Mouse (Mus musculus) lung, adult 18-20 months (tissue): ENCODE data around the gene Mmrn2.
"Not testable (repeated sequence)": the region's sequence is repeated elsewhere in the genome, so short reads cannot be mapped to it uniquely, and the experiment has no call there.

Source experiments
- DNase-seq, 2 experiments: peaks; one replicate each; pipeline ENCODE4 v3.0.0; 2022; ENCODE audit warnings: mixed read lengths in 2 of 2

Gene Mmrn2

DNA sequence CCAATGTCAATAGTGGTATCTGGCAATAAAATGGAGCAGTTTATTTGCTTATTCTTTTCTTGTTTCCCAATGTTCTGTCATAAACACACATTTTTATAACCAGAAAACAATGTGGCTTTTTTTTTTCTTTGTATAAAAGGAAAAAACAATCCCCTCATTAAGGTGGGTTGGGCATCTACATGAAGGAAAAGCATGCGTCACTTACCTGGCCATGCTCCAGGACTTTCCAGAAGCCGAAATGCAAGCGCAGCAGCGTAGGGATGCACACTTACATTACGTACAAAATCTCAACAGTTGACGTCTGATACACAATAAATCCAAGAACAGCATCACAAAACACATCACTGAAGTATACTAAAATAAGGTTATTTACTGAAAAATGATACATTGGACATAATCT, 35.5 kb downstream of the Mmrn2 start:
- no peak for DNase-seq

DNA sequence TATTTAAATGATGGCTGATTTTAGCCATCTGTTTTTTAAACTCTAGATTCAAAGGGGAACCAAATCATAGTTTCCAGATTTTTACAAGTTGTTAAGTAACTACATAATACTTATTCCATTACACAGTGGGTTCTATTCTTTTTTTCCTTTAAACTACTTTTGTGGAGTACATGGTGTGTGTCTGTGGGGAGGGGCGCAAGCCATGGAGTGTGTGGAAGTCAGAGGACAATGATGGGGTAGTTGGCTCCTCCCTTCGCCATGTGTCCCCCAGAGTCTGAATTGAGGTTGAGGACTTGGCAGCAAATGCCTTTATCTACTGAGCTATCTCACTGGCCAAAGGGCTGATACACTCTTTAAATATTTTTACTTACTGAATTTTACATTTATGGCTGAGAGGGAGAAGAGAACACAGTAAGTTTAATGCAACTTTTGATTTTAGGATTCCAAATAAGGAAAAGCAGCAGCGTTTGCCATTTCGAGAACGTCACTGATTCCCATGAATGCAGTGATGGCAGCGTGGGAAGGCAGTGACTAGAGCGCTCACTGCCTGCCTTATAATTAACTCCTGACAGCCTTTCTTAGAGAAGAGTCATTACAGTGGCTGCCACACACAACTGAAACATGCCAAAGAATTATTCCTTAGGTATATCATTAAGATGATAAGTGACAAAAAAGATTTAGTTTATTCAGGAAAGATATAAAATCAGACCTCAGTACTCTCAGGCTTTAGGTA, 37.1 kb downstream of the Mmrn2 start:
- no peak for DNase-seq

DNA sequence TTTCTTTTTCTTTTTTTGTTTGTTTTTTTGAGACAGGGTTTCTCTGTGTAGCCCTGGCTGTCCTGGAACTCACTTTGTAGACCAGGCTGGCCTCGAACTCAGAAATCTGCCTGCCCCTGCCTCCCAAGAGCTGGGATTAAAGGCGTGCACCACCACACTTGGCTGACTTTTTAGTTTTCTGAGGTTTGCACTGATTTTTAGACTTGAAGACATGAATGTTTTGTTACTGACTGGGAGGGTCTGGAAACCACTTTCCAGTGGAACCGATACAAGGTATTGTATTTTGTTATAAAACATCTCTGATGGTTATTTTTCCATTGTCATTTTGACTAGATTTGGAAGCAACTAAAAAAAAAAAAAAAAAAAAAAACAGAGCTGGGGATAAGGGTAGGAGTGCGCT, 41.7 kb downstream of the Mmrn2 start:
- DNase-seq, result not testable (repeated sequence)

DNA sequence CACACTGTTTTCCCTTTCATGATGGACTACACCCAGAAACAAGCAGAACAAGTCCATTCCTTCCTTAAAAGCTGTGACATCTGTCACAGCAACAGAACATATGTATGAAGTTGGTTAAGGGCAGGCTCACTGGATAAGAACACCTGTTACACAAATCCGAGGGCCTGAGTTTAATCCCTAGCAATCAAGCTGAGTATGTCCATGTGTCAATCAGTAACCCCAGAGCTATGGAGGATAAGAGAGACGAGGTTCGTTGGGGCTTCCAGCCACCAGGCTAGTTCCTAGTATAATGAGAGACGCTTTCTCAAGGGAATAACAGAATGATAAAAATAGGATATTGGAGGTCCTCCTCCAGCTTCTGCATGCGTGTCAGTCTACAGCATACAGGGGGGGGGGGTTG, 42.2 kb downstream of the Mmrn2 start:
- DNase-seq, result no peak

DNA sequence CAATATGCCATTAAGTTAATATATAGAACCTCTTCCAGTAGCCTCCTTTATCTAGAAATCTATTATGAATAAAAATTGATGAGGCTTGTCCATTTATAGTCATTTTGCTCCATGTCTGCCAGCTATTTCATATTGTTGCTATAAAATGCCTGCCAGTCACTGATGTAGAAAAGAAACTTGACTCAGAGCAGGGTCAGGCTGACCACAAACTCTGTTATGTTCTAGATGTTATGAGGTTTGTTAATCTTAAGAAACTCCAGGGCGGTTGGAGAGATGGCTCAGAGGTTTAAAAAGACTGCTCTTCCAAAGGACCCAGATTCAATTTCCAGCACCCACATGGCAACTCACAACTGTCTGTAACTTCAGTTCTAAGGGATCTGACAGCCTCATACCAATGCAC, 45.8 kb downstream of the Mmrn2 start:
- no peak for DNase-seq

DNA sequence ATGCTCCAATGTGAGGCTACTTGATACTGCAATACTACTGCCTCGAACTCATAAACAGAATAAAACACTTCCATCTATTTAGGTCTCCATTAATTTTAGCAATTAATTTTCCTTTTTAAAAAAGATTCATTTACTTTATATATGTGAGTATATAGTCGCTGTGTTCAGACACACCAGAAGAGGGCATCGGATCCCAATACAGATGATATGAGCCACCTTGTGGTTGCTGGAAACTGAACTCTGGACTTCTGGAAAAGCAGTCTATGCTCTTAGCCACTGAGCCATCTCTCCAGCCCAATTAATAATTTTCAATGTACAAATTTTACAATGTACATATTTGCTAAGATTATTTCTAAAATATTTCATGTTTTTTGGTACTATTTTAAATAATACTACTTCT, 53.0 kb downstream of the Mmrn2 start:
- no peak for DNase-seq

DNA sequence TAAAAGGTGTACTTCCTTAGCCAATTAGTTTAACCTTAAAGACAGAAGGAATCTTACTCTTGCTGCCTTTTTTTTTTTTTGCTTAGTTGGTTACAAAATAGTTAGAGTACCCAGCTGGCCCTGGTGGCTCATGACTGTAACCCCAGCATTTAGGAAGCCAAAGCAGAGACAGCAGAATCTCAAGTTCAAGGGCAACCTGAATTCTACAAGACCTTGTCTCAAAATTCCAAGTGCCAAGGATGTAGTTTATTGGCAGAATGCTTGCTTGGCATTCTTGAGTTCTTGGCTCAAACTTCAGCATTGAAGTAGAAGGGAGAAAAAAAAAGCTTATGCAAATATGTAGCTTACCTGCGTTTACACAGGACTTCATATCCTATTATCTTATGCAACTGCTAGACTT, 53.8 kb downstream of the Mmrn2 start:
- DNase-seq, result no peak

GRCm38 (mm10) chr14:34440526-34441066, 65.3 kb downstream of the Mmrn2 start:
- no peak for DNase-seq

DNA sequence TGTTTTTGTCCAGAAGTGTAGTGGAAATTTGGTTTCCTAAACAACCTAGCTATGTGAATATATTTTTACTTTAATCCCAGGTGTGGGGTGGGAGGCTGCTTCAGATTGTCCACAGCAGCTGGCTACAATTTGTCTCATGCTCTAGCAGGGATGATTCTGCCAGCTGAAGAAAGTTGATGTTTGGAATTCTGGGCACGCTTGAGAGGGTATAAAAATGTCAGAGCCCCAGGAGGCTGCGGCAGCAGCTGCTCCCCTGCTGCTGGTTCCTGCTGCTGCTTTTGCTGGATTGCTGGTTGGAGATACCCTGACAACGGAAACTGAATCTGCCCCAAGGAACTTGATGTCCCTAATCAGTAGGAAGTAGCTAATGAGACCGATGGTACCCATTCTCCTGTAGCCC, 67.3 kb downstream of the Mmrn2 start:
- DNase-seq, result no peak

GRCm38 (mm10) chr14:34444368-34444767, 69.1 kb downstream of the Mmrn2 start:
- no peak for DNase-seq

- DNase-seq, result no peak
Measured at GRCm38 (mm10) chr14:34444924-34445323, 69.7 kb downstream of the Mmrn2 start.

DNA sequence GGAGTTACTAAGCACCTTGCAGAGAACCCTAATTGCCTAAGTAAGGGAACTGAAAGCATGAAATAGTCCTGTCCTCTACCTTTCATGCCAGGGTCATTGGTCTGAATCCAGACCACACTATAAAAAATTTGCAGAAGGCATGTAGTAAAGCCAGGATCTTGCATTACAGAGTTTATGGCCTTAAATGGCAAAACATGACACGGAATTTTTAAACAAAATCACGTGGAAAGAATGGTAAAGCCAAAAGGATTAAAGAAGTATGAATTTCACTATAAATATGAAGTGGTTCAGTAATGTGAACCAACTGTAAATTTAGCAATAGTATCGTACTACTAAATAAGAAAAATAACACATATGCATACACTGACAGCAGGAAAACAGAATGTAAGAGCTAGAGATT, 70.1 kb downstream of the Mmrn2 start:
- no peak for DNase-seq

DNA sequence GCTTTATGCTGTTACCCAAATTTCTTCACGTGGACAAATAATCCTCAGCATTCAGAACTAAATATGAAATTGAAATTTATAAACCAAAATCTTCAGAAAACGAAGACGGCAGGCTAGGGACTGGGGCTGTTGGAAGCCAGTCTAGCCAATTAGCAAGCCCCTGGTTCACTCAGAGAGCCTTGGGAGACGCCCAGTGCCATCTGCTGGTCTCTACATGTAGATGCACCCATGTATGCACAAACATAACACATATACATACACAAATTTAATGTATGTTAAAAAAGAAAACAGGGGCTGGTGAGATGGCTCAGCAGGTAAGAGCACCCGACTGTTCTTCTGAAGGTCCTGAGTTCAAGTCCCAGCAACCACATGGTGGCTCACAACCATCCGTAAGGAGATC, 71.4 kb downstream of the Mmrn2 start:
- no peak for DNase-seq

GRCm38 (mm10) chr14:34447659-34448058, 72.4 kb downstream of the Mmrn2 start:
- no peak for DNase-seq

- DNase-seq, result no peak
Measured at GRCm38 (mm10) chr14:34448398-34448797, 73.1 kb downstream of the Mmrn2 start.

- peak; percentile 32 to 44 for DNase-seq
Measured at GRCm38 (mm10) chr14:34449807-34450206, 74.5 kb downstream of the Mmrn2 start.

GRCm38 (mm10) chr14:34450451-34450850, 75.2 kb downstream of the Mmrn2 start:
- no peak for DNase-seq

GRCm38 (mm10) chr14:34451872-34452271, 76.6 kb downstream of the Mmrn2 start:
- no peak for DNase-seq

GRCm38 (mm10) chr14:34453648-34454047, 78.4 kb downstream of the Mmrn2 start:
- no peak for DNase-seq
